In the genomic region with DNA sequence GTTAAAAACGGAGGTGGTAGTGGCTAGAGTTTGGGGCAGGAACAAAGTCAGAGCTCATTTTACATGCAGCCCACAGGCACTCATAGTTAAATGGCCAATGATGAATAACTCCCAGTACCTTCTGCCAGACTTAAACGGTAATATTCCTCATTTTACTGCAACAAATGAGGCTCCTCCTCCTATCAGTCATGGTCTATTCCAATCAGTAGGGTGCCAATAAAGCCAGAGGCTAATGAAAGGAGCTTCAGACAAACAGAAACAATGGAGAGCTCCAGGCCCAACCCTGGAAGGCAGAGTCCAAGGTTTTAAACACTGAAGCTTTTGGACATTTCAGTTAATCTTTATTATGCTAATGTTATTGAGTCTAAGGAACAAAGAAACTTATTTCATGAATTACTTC, we compare ENCODE assay signal across 11 mouse cellular contexts.
DNase-seq lines count a peak whose midpoint lies in the region; ATAC-seq and TF ChIP-seq lines count a peak whose summit lies in the region.
"Had no signal": no experiment of that assay in that cellular context is flagged by ENCODE, and none has a peak within 500 bp of the region (broad histone marks: within the 10 kb centered on the region; RNA-seq: fewer than 3 reads in every experiment).

No protein-coding gene starts in this region.

- H3K36me3 ChIP-seq in kidney, adult 2 months (ENCODE audit: control insufficient read depth, insufficient read depth, low read length) = peaks cover 3% of the 10 kb centered on the region; the same call in 1 of the 2 replicates
- H3K36me3 ChIP-seq in forebrain, embryonic 13.5 days (ENCODE audit: poor library complexity, severe bottlenecking) = peaks cover 34% of the 10 kb centered on the region
- peaks cover 16% of the 10 kb centered on the region for H3K36me3 ChIP-seq in midbrain, embryonic 11.5 days (ENCODE audit: control insufficient read depth, insufficient read depth, low read length)

- TF ChIP-seq CTCF in kidney, adult 2 months (conservative IDR thresholded peaks at IDR 0.05; ENCODE audit: insufficient read depth, insufficient read length, low read depth, low read length) = no peak

- no peak overlapping the region for H3K4me3 ChIP-seq in kidney, adult 2 months (ENCODE audit: insufficient read depth, low read depth, low read length)
- H3K4me3 ChIP-seq in forebrain, embryonic 13.5 days = no peak overlapping the region
- H3K4me3 ChIP-seq in midbrain, embryonic 11.5 days (ENCODE audit: low read depth, low read length) = no peak overlapping the region
- H3K4me3 ChIP-seq: liver, embryonic 15.5 days had no signal

- H3K9ac ChIP-seq in forebrain, embryonic 13.5 days = no peak overlapping the region
- no peak overlapping the region for H3K9ac ChIP-seq in midbrain, embryonic 11.5 days (ENCODE audit: low read length)
- H3K9ac ChIP-seq: liver, embryonic 15.5 days had no signal

- H3K4me2 ChIP-seq in forebrain, embryonic 13.5 days = 0 out of 2 replicates have a peak overlapping the region, but pooled peaks have one; percentile 3
- H3K4me2 ChIP-seq in midbrain, embryonic 11.5 days = peak overlapping the region; percentile 14
- H3K4me2 ChIP-seq: liver, embryonic 15.5 days had no signal

- TF ChIP-seq POLR2A in kidney, adult 2 months (IDR thresholded peaks at IDR 0.05; ENCODE audit: low read depth, low read length) = no peak

- no peak overlapping the region for H3K27ac ChIP-seq in kidney, adult 2 months (ENCODE audit: insufficient read depth, low read depth, low read length)
- peak overlapping the region; percentile 46 for H3K27ac ChIP-seq in forebrain, embryonic 13.5 days
- H3K27ac ChIP-seq in midbrain, embryonic 11.5 days (ENCODE audit: low read depth, low read length) = peak overlapping the region; percentile 45
- H3K27ac ChIP-seq: liver, embryonic 15.5 days had no signal

- no peaks in the 10 kb centered on the region for H3K4me1 ChIP-seq in kidney, adult 2 months (ENCODE audit: control insufficient read depth, insufficient read depth, low read length)
- peaks cover 41% of the 10 kb centered on the region for H3K4me1 ChIP-seq in forebrain, embryonic 13.5 days
- H3K4me1 ChIP-seq in midbrain, embryonic 11.5 days (ENCODE audit: control insufficient read depth, insufficient read depth, low read length) = peaks cover 36% of the 10 kb centered on the region
- H3K4me1 ChIP-seq: liver, embryonic 15.5 days had no signal

- no peaks in the 10 kb centered on the region for H3K27me3 ChIP-seq in kidney, adult 2 months (replicated peaks; ENCODE audit: control insufficient read depth, insufficient read depth, low read length)
- H3K27me3 ChIP-seq in forebrain, embryonic 13.5 days = no peaks in the 10 kb centered on the region
- no peaks in the 10 kb centered on the region for H3K27me3 ChIP-seq in midbrain, embryonic 11.5 days (ENCODE audit: control insufficient read depth, insufficient read depth, low read length)
- H3K27me3 ChIP-seq: liver, embryonic 15.5 days had no signal

- 55% methylated on average over 2 of the region's 2 CpGs for WGBS in kidney, adult 2 months
- 4% methylated on average over 2 of the region's 2 CpGs for WGBS in forebrain, embryonic 13.5 days
- WGBS in midbrain, embryonic 11.5 days = 24% methylated on average over 2 of the region's 2 CpGs

- peak; percentile 2 for DNase-seq in kidney, adult 2 months
- no peak for DNase-seq in kidney, adult 18-20 months
- DNase-seq in WW6 (ENCODE audit: low read depth, low spot score) = peak; percentile 20
- DNase-seq in midbrain, embryonic 11.5 days (ENCODE audit: low spot score, missing footprints) = peak; percentile 90
- no peak for DNase-seq in right cerebral cortex, postnatal 36 days (ENCODE audit: low spot score in 2 of 2)
- no peak for DNase-seq in adrenal gland, adult 18-20 months (ENCODE audit: low spot score in 2 of 2)
- no peak for DNase-seq in heart, adult 11 months
- DNase-seq: cerebellum, adult 18-20 months; thymus, adult 2 months had no signal

- ATAC-seq in forebrain, embryonic 13.5 days = peak; percentile 85
- peak; percentile 90 for ATAC-seq in midbrain, embryonic 11.5 days (ENCODE audit: low FRiP score)

- no peaks in the 10 kb centered on the region for H3K9me3 ChIP-seq in forebrain, embryonic 13.5 days (replicated peaks)
- H3K9me3 ChIP-seq in midbrain, embryonic 11.5 days (ENCODE audit: control insufficient read depth, low read length) = no peaks in the 10 kb centered on the region
- H3K9me3 ChIP-seq: liver, embryonic 15.5 days had no signal

Comparison
In these comparisons a context has a peak if more than half of its experiments do, and no peak if none do; other contexts are left out.
1. DNase-seq: peak in kidney, adult 2 months (single experiment), WW6 (single experiment) and midbrain, embryonic 11.5 days (single experiment); none in kidney, adult 18-20 months (single experiment), right cerebral cortex, postnatal 36 days (0 of 2), adrenal gland, adult 18-20 months (0 of 2) and heart, adult 11 months (single experiment).